Mouse (Mus musculus): ENCODE results near the gene Spp1.

DNA sequence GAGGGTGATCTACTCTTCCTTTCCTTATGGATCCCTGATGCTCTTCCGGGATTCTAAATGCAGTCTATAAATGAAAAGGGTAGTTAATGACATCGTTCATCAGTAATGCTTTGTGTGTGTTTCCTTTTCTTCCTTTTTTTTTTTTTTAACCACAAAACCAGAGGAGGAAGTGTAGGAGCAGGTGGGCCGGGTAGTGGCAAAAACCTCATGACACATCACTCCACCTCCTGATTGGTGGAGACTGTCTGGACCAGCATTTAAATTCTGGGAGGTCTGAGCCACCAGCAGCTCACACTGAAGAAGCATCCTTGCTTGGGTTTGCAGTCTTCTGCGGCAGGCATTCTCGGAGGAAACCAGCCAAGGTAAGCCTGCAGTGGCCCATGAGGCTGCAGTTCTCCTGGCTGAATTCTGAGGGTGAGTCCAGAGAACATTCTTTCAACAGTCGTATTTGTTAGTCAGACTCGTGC lies at the start of gene Spp1:
- TF ChIP-seq CTCF (conservative IDR thresholded peaks at IDR 0.05; ENCODE audit: low read length) (no peak), NANOG (IDR thresholded peaks at IDR 0.05; ENCODE audit: borderline replicate concordance, low read length) (no peak), POU5F1 (IDR thresholded peaks at IDR 0.05; ENCODE audit: borderline replicate concordance, low read length) (no peak)

Data from E14TG2a.4 (cell line).